Mouse (Mus musculus) thymus, adult 2 months (tissue): Measurements from ENCODE around the gene Otud7a.

ENCODE experiments used
- CTCF ChIP-seq: fragments of 200-500 bp; IDR thresholded peaks from 2 replicates; pipeline ENCODE4 v1.5.1; 2012; ENCODE audit warnings: mild to moderate bottlenecking, control low read depth, low read length, moderate library complexity, borderline replicate concordance; ENCODE audit not compliant: control insufficient read depth, poor library complexity, insufficient read depth; ENCODE audit errors: extremely low read depth
- POLR2A ChIP-seq: fragments of 200-500 bp; IDR thresholded peaks from 2 replicates; pipeline ENCODE4 v1.6.1; 2012; ENCODE audit warnings: mild to moderate bottlenecking, low read length, control low read depth, moderate library complexity; ENCODE audit not compliant: control insufficient read depth, poor library complexity, insufficient read depth; ENCODE audit errors: extremely low read depth

- no peak for TF ChIP-seq CTCF
- no peak for TF ChIP-seq POLR2A
Measured at GRCm38 (mm10) chr7:63774291-63774690, 329.7 kb downstream of the Otud7a start.
